Mouse (Mus musculus) limb, embryonic 14.5 days (tissue): ENCODE data around the gene Cpn1. TPM values are rescaled to one million over a fixed set of nuclear protein-coding genes. Genes with fewer than 3 reads are reported as not detected.

ENCODE experiments used
- ATAC-seq: fragments of 200-750 bp; cut with Nextera tagmentation; 2 replicates; pipeline ENCODE4 v1.8.0; 2017; ENCODE audit warnings: low read depth, moderate number of reproducible peaks, moderate TSS enrichment; ENCODE audit not compliant: low FRiP score
- DNase-seq: peaks from one replicate; pipeline ENCODE4 v3.0.0-alpha.2; 2015; ENCODE audit warnings: low spot score
- H3K27ac ChIP-seq: fragments of 300-500 bp; sonication (generic); replicated peaks from 2 replicates; pipeline ENCODE4 v1.5.1; 2014; ENCODE audit warnings: low read depth, mild to moderate bottlenecking, low read length, moderate library complexity, mixed read lengths
- H3K27me3 ChIP-seq: fragments of 300-500 bp; sonication (generic); 2 replicates; pipeline ENCODE4 v1.6.1; 2014; ENCODE audit warnings: low read length, mixed read lengths; ENCODE audit not compliant: control insufficient read depth, insufficient read depth
- H3K36me3 ChIP-seq: fragments of 300-500 bp; sonication (generic); 2 replicates; pipeline ENCODE4 v1.6.1; 2014; ENCODE audit warnings: mild to moderate bottlenecking, low read length, moderate library complexity, mixed read lengths; ENCODE audit not compliant: control insufficient read depth, insufficient read depth
- H3K4me1 ChIP-seq: fragments of 300-500 bp; sonication (generic); 2 replicates; pipeline ENCODE4 v1.6.1; 2014; ENCODE audit warnings: antibody characterized with exemption, low read length, mixed read lengths; ENCODE audit not compliant: control insufficient read depth, insufficient read depth
- H3K4me2 ChIP-seq: fragments of 300-500 bp; sonication (generic); replicated peaks from 2 replicates; pipeline ENCODE4 v1.6.1; 2014; ENCODE audit warnings: low read depth, mild to moderate bottlenecking, low read length, moderate library complexity; ENCODE audit not compliant: severe bottlenecking
- H3K4me3 ChIP-seq: fragments of 300-500 bp; sonication (generic); replicated peaks from 2 replicates; pipeline ENCODE4 v1.5.1; 2014; ENCODE audit warnings: low read length
- H3K9ac ChIP-seq: fragments of 300-500 bp; sonication (generic); 2 replicates; pipeline ENCODE4 v1.6.1; 2014; ENCODE audit warnings: mild to moderate bottlenecking, low read depth, low read length, moderate library complexity; ENCODE audit not compliant: severe bottlenecking
- H3K9me3 ChIP-seq: fragments of 300-500 bp; sonication (generic); 2 replicates; pipeline ENCODE4 v1.6.1; 2016; ENCODE audit warnings: low read length; ENCODE audit not compliant: control insufficient read depth
- POLR2A ChIP-seq: fragments of 200-500 bp; IDR thresholded peaks from 2 replicates; pipeline ENCODE4 v1.8.0; 2012; ENCODE audit warnings: inconsistent platforms, mild to moderate bottlenecking, moderate library complexity, borderline replicate concordance; ENCODE audit not compliant: insufficient read depth, insufficient read length; ENCODE audit errors: extremely low read depth
- whole genome bisulfite sequencing: fragments of 180-500 bp; shearing (Covaris S2); extraction: QIAGEN DNeasy Blood & Tissue Kit; methylation state at CpG from one replicate; pipeline ENCODE4 v1.1.7; 2014; 5-methylcytosine and 5-hydroxymethylcytosine counted together
- polyA plus RNA-seq, 2 experiments: library from polyadenylated mRNA; depleted of rRNA in 1 of 2; stranded (reverse) in 1 of 2; unstranded in 1 of 2; fragments of >200 nt; fragmentation: Nextera tagmentation in 1 of 2; extraction: Ambion mirVana in 1 of 2; gene quantifications; 2 replicates each; pipeline versions ENCODE4 v1.2.1 to v1.2.3; 2012 to 2014

Cpn1 gene
- polyA plus RNA-seq, 2 experiments = 0.14 to 0.19 TPM

GRCm38 (mm10) chr19:44026956-44027530, 40.7 kb upstream of the Cpn1 start:
- H3K4me1 ChIP-seq = no peaks in the 10 kb centered on the region
- no peaks in the 10 kb centered on the region for H3K36me3 ChIP-seq
- ATAC-seq = no peak
- H3K4me2 ChIP-seq = no peak overlapping the region
- H3K9ac ChIP-seq = no peak overlapping the region
- no peak overlapping the region for H3K27ac ChIP-seq
- no peak for DNase-seq
- no peak for TF ChIP-seq POLR2A
- 59% methylated on average over 8 of the region's 8 CpGs for WGBS
- H3K4me3 ChIP-seq = no peak overlapping the region
- H3K27me3 ChIP-seq = no peaks in the 10 kb centered on the region
- no peaks in the 10 kb centered on the region for H3K9me3 ChIP-seq

- Histone ChIP-seq H3K4me3 (no peak overlapping the region), H3K9me3 (no peaks in the 10 kb centered on the region), H3K4me2 (no peak overlapping the region), H3K27me3 (no peaks in the 10 kb centered on the region), H3K27ac (no peak overlapping the region), H3K9ac (no peak overlapping the region), H3K36me3 (no peaks in the 10 kb centered on the region), H3K4me1 (no peaks in the 10 kb centered on the region)
- no peak for TF ChIP-seq POLR2A
- no peak for ATAC-seq
- WGBS = 88% methylated on average over 13 of the region's 13 CpGs
- no peak for DNase-seq
These were observed 38.7 kb upstream of the Cpn1 start for GRCm38 (mm10) chr19:44024921-44025585.

- Histone ChIP-seq H3K36me3 (no peaks in the 10 kb centered on the region), H3K4me2 (no peak overlapping the region), H3K9me3 (no peaks in the 10 kb centered on the region), H3K4me1 (no peaks in the 10 kb centered on the region), H3K4me3 (no peak overlapping the region), H3K9ac (no peak overlapping the region), H3K27me3 (no peaks in the 10 kb centered on the region), H3K27ac (no peak overlapping the region)
- no peak for TF ChIP-seq POLR2A
- DNase-seq (no peak), ATAC-seq (no peak)
- WGBS = 64% methylated on average over 5 of the region's 5 CpGs
These were observed 36.7 kb upstream of the Cpn1 start for GRCm38 (mm10) chr19:44023066-44023465.

GRCm38 (mm10) chr19:44021502-44021901, 35.1 kb upstream of the Cpn1 start:
- TF ChIP-seq POLR2A = no peak
- 88% methylated on average over 4 of the region's 4 CpGs for WGBS

GRCm38 (mm10) chr19:44019739-44020138, 33.4 kb upstream of the Cpn1 start:
- no peak for DNase-seq
- H3K36me3 ChIP-seq = no peaks in the 10 kb centered on the region
- no peak for TF ChIP-seq POLR2A
- no peak for ATAC-seq
- no peak overlapping the region for H3K4me3 ChIP-seq
- H3K27ac ChIP-seq = no peak overlapping the region
- H3K4me1 ChIP-seq = no peaks in the 10 kb centered on the region
- H3K4me2 ChIP-seq = no peak overlapping the region
- 58% methylated on average over 7 of the region's 7 CpGs for WGBS
- H3K9me3 ChIP-seq = no peaks in the 10 kb centered on the region
- H3K9ac ChIP-seq = no peak overlapping the region
- H3K27me3 ChIP-seq = no peaks in the 10 kb centered on the region

More at GRCm38 (mm10) chr19:44021502-44021901, 35.1 kb upstream of the Cpn1 start:
- H3K4me3 ChIP-seq = no peak overlapping the region
- no peaks in the 10 kb centered on the region for H3K9me3 ChIP-seq
- DNase-seq (no peak), ATAC-seq (no peak)
- H3K27me3 ChIP-seq = no peaks in the 10 kb centered on the region
- H3K27ac ChIP-seq = no peak overlapping the region
- H3K4me2 ChIP-seq = no peak overlapping the region
- no peaks in the 10 kb centered on the region for H3K4me1 ChIP-seq
- H3K9ac ChIP-seq = no peak overlapping the region
- H3K36me3 ChIP-seq = no peaks in the 10 kb centered on the region
